Mouse (Mus musculus) bone marrow macrophage, adult 2 months (primary cell): ENCODE measurements around the gene Slc3a2.

Source experiments
- CTCF ChIP-seq: IDR thresholded peaks from 2 replicates; pipeline ENCODE4 v1.5.1; 2012; ENCODE audit warnings: low read depth, mild to moderate bottlenecking, low read length, moderate library complexity
- POLR2A ChIP-seq: IDR thresholded peaks from 2 replicates; pipeline ENCODE4 v1.6.1; 2012; ENCODE audit warnings: mild to moderate bottlenecking, low read depth, low read length, borderline replicate concordance

- TF ChIP-seq CTCF (no peak), POLR2A (no peak)
Measured at GRCm38 (mm10) chr19:8708954-8709353, 14.2 kb downstream of the Slc3a2 start.
